Mouse (Mus musculus) cerebellum, adult 9-10 months (tissue): ENCODE data around the gene 1810009J06Rik.
"Not testable (repeated sequence)": the region's sequence is repeated elsewhere in the genome, so short reads cannot be mapped to it uniquely, and the experiment has no call there.

Experiments used
- DNase-seq: peaks from one replicate; pipeline ENCODE4 v3.0.0; 2022

Gene 1810009J06Rik

GRCm38 (mm10) chr6:40964454-40964853, at the start of gene 1810009J06Rik:
Gene 1810009J06Rik (plus strand): TSS chr6:40964754.
- not testable (repeated sequence) for DNase-seq

- DNase-seq = no peak
These were observed 44.6 kb upstream of the 1810009J06Rik start for GRCm38 (mm10) chr6:40919954-40920353.

- no peak for DNase-seq
These were observed 24.1 kb upstream of the 1810009J06Rik start, which contains the start of gene 1700074P13Rik for GRCm38 (mm10) chr6:40940457-40940856. Gene 1700074P13Rik (minus strand): TSS chr6:40940557.

GRCm38 (mm10) chr6:40951770-40952169, 12.8 kb upstream of the 1810009J06Rik start, which contains the start of gene Gm4744:
Gene Gm4744 (minus strand): TSS chr6:40951870.
- no peak for DNase-seq

- no peak for DNase-seq
These were observed 10.8 kb upstream of the 1810009J06Rik start for GRCm38 (mm10) chr6:40953716-40954115.

GRCm38 (mm10) chr6:40999379-40999778, 34.8 kb downstream of the 1810009J06Rik start, which contains the start of gene Gm2663:
Gene Gm2663 (minus strand): TSS chr6:40999479.
- DNase-seq = not testable (repeated sequence)

- DNase-seq = no peak
These were observed 50.5 kb downstream of the 1810009J06Rik start for GRCm38 (mm10) chr6:41015065-41015464.
